Mouse (Mus musculus) stomach, postnatal 0 days (tissue): ENCODE measurements around the gene Tmem104.

Experiments used
- CTCF ChIP-seq: IDR thresholded peaks from 2 replicates; pipeline ENCODE4 v1.5.1; 2016; ENCODE audit warnings: antibody characterized with exemption, low read depth, mild to moderate bottlenecking, moderate library complexity
- EP300 ChIP-seq: optimal IDR thresholded peaks from 2 replicates; pipeline ENCODE3; 2016; ENCODE audit warnings: antibody characterized with exemption

DNA sequence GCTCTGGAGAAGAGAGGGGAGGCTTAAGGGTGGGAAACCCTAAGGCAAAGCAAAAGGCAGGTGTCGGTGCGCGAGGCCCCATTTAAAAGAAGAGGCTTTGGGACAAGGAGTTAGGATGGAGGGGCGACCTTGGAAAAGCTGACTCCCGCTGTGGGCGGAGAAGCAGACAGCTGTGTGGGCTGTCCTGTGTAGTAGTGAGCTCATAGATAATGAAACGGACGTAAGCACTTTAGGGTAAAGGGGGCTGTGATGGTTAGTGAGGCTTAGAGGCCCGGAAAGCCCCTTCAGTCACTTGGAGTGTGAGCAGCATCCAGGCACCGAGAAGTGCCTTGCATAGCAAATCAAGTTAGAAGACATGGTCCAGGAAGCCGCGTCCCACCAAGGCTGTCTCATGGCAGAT lies 406 bp downstream of the Tmem104 start, which contains the start of gene Nat9:
- TF ChIP-seq CTCF (no peak), EP300 (no peak)
